Mouse (Mus musculus) fat pad, adult 2 months (tissue): ENCODE measurements around the gene Acot7.

Experiments
- DNase-seq: peaks from one replicate; pipeline ENCODE4 v3.0.0-alpha.2; 2011; ENCODE audit warnings: low read depth, low spot score; ENCODE audit errors: extremely low read depth

Gene Acot7

GRCm38 (mm10) chr4:152177537-152178343, at the start of gene Acot7:
Gene Acot7, plus strand, starts transcription at chr4:152178134.
- DNase-seq = no peak

GRCm38 (mm10) chr4:152128784-152129183, 49.1 kb upstream of the Acot7 start:
- no peak for DNase-seq

GRCm38 (mm10) chr4:152129395-152129930, 48.5 kb upstream of the Acot7 start:
- DNase-seq = no peak

GRCm38 (mm10) chr4:152130771-152131653, 46.9 kb upstream of the Acot7 start:
- no peak for DNase-seq

- DNase-seq = no peak
Observed at GRCm38 (mm10) chr4:152131809-152132771, 45.8 kb upstream of the Acot7 start.

- no peak for DNase-seq
Observed at GRCm38 (mm10) chr4:152132772-152133169, 45.2 kb upstream of the Acot7 start.

GRCm38 (mm10) chr4:152133213-152133612, 44.7 kb upstream of the Acot7 start:
- no peak for DNase-seq

GRCm38 (mm10) chr4:152134507-152134906, 43.4 kb upstream of the Acot7 start:
- DNase-seq = no peak

GRCm38 (mm10) chr4:152135363-152135762, 42.6 kb upstream of the Acot7 start:
- no peak for DNase-seq

GRCm38 (mm10) chr4:152136112-152136875, 41.6 kb upstream of the Acot7 start:
- DNase-seq = no peak

GRCm38 (mm10) chr4:152136876-152137250, 41.1 kb upstream of the Acot7 start:
- no peak for DNase-seq

- no peak for DNase-seq
Observed at GRCm38 (mm10) chr4:152138497-152139260, 39.3 kb upstream of the Acot7 start.

- DNase-seq = no peak
Observed at GRCm38 (mm10) chr4:152140441-152140840, 37.5 kb upstream of the Acot7 start.

- no peak for DNase-seq
Observed at GRCm38 (mm10) chr4:152141521-152142135, 36.3 kb upstream of the Acot7 start.

- DNase-seq = no peak
Observed at GRCm38 (mm10) chr4:152143632-152144031, 34.3 kb upstream of the Acot7 start.

GRCm38 (mm10) chr4:152145473-152145872, 32.5 kb upstream of the Acot7 start:
- DNase-seq = no peak

GRCm38 (mm10) chr4:152146033-152146827, 31.7 kb upstream of the Acot7 start:
- no peak for DNase-seq

GRCm38 (mm10) chr4:152150546-152150945, 27.4 kb upstream of the Acot7 start:
- no peak for DNase-seq
